ENCODE assay signal across 12 mouse cellular contexts in genomic region chr3:132883256-132883655, GRCm38 (mm10).
"Had no signal": no experiment of that assay in that cellular context is flagged by ENCODE, and none has a peak within 500 bp of the region (broad histone marks: within the 10 kb centered on the region; RNA-seq: fewer than 3 reads in every experiment).

No protein-coding gene starts in this region.

- H3K4me1 ChIP-seq: limb, embryonic 13.5 days; neural tube, embryonic 15.5 days had no signal

- H3K36me3 ChIP-seq: limb, embryonic 13.5 days; midbrain, embryonic 13.5 days; neural tube, embryonic 15.5 days had no signal

- H3K27me3 ChIP-seq: limb, embryonic 13.5 days; midbrain, embryonic 13.5 days; neural tube, embryonic 15.5 days had no signal

- H3K27ac ChIP-seq: limb, embryonic 13.5 days; liver, embryonic 14.5 days; midbrain, embryonic 13.5 days; neural tube, embryonic 15.5 days had no signal

- H3K4me3 ChIP-seq: limb, embryonic 13.5 days; midbrain, embryonic 13.5 days; myocyte; neural tube, embryonic 15.5 days had no signal

- H3K9ac ChIP-seq: limb, embryonic 13.5 days; liver, embryonic 14.5 days; midbrain, embryonic 13.5 days; neural tube, embryonic 15.5 days had no signal

- H3K4me2 ChIP-seq: limb, embryonic 13.5 days; midbrain, embryonic 13.5 days; neural tube, embryonic 15.5 days had no signal

- ATAC-seq: inflammation-experienced regulatory T-cells, adult 6 months; intestine, postnatal 0 days; midbrain, embryonic 13.5 days had no signal

- H3K9me3 ChIP-seq: limb, embryonic 13.5 days; midbrain, embryonic 13.5 days; neural tube, embryonic 15.5 days had no signal

- DNase-seq: layer of hippocampus, adult 9-11 months; left cerebral cortex, postnatal 4 days; lung, adult 18-20 months; right cerebral cortex, adult 18-20 months; right cerebral cortex, postnatal 25 days had no signal
